Mouse (Mus musculus) mature B cell (primary cell): ENCODE results near the gene Rbms3.

Source experiments
- in situ Hi-C: fragments of 300-500 bp; cut with MboI; formaldehyde crosslinking; loops from 2 replicates; pipeline ENCODE4 v1.14.3; 2019

Gene Rbms3

DNA sequence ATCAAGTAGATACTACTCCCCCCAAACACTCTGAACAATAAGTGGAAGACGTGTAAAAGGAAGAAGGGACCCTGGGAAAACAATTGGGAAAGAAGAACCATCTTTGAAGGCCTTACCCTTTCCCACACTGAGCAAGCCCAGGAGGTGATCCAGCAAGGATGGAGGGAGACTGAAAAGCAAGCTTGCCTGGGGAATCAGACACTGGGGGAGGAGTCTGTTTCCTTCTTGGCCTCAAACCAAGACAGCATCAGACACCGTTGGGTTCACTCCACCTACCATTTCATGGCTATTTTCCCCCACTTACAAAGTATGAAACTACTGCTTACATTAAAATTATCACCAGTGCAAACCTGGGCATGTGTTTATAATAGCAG, 587.7 kb downstream of the Rbms3 start:
- in situ Hi-C loops, result no loop called here

DNA sequence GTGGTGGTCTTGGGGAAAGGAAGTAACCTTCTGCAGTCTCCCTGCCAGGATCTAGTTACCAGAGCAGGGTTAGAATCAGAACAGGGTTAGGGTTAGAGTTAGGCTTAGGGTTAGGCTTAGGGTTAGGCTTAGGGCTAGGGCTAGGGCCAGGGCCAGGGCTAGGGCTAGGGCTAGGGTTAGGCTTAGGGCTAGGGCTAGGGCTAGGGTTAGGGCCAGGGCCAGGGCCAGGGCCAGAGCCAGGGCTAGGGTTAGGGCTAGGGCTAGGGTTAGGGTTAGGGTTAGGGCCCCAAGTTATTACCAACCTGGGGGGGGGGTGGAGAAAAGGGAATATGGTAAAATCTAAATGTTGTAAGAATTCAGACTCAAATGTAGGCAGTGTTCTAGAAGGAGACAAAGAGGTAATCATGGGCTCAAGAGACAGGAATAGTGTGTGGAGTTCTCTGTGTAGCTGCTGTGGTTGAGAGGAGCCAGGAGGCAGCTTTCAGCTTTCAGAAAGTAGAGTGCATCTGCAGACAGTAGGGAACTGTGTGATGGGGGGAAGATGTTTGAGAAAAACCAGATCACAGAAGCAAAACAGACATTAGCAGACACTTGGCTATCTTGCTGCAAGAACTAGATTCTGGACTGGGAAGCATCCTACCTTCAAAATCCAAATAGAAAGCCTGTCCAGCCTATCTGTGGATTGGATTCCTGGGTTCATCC, 588.3 kb downstream of the Rbms3 start:
- in situ Hi-C loops, result no loop called here

DNA sequence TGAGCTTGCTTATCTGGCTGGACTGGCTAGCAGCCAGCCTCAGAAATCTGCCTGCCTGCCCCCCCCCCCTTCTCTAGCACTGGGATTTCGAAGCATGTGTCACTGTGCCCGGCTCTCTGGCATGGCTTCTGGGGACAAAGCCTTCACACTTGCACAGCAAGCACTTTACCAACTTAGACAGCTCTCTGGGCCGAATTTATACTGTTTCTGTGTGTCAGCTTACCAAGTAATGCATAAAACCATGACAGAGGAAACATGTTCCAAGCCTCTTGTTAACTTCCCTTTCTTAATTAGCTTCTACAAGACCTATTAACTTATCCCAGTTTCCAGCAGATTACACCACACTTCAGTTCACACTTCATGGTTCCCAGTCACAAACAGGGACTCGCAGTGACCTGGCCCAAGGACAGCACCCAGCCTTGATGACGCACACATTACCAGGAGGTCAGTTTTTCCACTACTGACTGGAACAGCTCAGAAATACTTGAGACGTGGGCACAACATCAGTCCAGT, 589.7 kb downstream of the Rbms3 start:
- in situ Hi-C loops, result no loop called here

DNA sequence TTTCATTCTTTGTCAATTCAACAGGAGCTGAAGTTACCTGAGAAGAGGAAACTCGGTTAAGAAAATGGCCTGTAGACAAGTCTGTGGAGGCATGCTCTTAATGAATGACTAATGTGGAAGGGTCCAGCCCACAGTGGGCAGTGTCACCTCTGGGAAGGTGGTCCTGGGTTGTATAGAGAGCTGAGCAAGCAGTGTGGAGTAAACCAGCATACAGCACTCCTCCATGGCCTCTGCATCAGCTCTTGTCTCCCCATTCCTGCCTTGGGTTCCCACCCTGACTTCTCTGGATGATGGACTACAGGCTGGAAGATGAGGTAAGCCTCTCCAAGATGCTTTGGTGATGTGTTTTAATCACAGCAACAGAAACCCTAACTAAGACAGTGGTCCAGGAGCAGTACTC, 597.0 kb downstream of the Rbms3 start:
- in situ Hi-C loops, result no loop called here

DNA sequence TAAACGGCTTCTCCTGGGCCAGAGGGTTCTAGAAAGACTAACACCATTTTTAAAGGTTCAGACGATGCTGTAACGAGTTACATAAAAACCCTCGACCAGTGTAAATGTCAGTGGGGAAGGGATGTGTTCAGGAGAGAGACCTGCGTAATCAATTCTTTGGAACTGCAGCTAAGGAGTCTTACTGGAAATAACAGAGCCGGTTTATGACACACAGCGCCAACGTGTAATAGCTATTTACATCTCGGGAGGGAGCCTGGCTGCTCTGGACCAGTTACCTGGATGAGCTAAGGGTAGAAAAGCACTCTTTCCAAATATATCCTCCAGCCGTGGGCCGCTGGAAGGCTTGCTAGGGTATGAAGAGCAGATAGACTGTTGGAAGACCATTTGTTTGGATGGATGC, 598.5 kb downstream of the Rbms3 start:
- in situ Hi-C loops, result no loop called here

DNA sequence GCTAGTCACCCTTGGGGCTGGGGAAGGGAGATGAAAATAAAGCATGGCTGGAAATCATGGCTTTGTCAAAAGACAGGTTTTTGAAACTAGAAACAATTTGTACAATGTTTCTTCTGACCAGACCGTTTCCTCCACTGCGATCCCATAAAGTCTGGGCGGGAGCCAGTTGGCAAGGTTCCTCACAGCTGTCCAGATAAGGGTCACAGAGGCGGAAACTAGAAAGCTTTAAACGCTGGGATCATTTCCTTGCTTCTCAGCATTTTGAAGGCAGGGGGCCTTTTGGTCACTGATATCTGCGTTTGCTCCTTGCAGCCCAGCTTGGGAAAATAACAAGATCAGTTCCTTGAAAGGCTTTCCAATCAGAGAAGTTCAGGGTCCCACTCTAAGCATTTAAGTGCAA, 598.9 kb downstream of the Rbms3 start:
- in situ Hi-C loops, result no loop called here

DNA sequence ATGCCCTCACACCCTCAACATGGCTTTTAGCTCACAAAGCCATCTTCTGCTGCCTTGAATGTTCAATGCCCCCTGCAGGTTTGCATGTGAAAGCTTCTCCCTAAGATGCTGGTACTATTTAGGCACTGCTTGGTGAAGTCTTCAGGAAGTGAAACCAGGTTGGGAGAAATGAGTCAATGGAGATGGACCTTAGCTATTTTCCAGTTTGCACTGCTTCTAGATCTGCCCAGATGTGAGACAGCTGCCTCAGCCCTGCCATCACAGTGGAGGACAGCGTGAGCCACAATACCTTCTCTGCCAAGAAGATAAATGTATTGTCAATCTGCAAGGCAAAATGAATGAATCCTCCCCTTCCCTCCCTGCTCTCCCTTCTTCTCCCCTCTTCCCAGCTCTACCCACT, 599.8 kb downstream of the Rbms3 start:
- in situ Hi-C loops, result no loop called here

DNA sequence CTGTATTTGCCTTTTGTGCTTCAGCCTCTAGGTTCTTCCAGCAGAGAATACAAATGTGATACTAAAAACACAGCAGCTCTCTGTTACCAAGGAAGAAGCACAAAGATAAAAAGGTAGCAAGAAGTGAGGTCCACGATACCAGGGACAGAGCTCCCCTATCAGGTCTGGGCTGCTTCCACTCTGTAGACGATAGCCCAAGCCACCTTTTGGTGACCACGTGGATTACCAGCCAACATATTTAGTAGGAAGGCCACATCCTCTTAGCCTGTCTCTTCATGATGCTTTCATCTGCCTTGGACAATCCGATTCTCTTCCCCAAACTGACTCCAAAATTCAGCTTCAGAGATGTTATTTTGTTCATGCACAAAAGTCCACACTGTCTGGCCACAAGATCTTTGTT, 601.1 kb downstream of the Rbms3 start:
- in situ Hi-C loops, result no loop called here

DNA sequence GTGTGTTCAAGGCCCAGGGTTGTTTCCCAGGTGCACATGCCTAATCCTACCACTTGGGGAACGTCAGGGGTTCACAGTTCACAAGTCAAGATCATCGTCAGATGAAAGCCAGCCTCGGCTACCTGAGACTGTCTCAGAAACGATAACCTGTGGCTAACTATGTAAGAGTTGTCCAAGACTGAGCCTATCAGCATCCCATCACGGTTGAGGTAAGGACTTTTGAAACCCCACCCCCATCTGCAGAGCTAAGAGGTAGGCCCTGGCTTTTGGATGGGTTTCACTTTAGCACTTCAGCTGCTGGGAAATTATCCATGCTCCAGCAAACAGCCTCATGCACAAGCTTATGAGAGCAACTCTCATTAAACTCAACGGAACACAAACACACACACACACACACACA, 607.6 kb downstream of the Rbms3 start:
- in situ Hi-C loops, result no loop called here

DNA sequence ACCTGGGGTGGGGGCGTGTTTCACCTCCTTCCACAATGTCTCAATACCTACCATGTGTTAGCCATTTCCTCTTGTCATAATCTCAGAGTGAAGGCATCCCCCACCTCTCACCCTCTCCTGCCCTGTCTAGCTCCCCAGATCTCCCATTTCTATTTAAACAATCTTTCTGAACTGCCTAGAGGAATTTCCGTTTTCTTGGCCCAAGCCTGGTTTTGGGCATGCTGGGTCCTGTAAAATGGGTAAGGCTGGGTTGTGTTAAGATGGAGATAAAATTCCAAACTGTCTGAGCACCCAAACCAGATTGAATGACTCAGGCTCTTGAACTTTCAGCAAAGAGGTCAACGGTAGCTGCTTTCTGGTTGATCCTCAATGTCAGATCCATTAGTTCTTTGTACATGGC, 608.2 kb downstream of the Rbms3 start:
- in situ Hi-C loops, result no loop called here

DNA sequence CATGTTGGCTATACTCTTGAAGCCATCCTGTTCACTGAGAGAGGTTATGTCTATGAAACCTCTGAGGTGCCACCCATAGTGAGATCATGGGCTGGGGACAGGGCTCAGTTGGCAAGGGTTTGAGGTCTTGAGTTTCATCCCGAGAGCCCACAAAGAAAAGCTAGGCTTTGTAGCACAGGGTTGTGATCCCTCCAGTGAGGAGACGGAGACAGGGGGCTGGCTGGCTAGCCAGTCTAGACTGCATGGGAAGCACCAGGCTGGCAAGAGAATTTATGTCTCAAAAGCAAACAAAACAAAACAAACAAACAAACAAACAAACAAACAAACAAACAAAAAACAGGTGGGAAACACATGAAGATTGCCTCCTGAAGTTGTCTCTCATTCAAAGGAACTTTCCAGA, 609.5 kb downstream of the Rbms3 start:
- in situ Hi-C loops, result no loop called here

DNA sequence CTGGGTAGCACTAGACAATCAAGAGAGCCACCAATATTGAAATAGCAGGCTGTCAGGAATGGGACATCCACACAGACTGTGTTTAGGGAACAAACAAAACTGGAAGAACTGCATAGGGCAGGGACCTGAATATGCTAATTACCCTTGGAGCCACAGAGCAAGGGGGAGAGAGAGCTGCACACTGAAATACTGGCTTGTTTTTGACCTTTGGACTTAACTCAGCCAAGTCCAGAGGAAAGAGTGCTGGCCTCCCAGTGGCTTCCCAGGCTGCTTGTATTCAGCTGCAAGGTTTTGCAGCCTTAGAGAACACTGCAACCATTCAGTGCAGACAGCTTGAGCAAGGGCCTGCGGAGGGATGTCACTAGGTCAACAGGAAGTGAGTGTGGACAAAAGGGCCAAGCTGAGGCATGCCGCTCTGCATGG, 611.0 kb downstream of the Rbms3 start:
- in situ Hi-C loops, result no loop called here

DNA sequence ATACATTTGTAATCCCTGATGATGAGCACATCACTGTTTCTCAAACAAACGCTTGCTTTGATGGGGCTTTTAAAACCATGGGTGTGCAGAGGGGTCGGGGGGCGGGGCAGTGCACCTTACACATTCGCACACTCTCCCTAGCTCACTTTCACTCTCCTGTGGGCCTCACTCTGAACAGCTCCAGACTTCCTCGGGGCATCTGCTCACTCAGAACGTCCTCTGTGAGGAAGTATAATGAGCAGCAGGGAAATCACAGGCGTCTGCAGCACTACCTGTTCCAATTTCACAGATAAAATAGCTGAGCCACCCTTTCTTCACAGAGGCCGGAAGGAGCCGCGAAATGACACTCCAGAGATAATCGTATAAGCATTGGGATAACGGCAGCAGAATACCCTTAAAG, 611.4 kb downstream of the Rbms3 start:
- in situ Hi-C loops, result no loop called here

DNA sequence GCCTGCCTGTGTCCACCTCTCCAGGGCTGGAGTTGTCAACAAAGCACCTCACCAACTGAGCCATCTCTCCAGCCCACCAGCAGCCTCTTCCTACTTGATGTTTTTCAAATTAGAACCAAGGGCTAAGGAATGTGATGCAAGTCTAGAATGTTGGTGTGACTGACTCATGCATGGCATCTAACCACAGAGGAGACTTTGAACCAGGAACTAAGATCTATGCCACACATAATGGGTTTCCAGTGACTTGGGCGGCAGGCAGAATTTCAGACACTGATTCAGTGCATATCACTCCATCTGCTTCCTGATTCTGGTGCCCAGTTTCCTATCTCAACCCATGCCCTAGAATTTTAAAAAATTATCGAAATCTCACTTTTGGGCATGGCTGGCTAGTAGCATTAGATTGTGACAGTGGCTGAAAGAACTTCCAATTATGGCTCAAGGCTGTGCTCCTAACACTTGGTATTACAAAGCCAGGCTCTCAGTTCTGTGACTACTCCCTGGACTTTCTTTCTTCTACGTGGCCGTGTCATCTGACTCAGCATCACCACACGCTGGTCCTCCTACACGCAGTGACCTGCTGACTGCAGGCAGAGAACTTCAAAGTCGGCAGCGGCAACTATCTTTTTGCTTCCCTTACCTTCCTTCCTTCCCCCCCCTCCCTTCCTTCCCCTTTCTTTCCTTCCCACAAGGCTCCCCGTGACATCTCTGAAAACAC, 613.0 kb downstream of the Rbms3 start:
- in situ Hi-C loops, result no loop called here

DNA sequence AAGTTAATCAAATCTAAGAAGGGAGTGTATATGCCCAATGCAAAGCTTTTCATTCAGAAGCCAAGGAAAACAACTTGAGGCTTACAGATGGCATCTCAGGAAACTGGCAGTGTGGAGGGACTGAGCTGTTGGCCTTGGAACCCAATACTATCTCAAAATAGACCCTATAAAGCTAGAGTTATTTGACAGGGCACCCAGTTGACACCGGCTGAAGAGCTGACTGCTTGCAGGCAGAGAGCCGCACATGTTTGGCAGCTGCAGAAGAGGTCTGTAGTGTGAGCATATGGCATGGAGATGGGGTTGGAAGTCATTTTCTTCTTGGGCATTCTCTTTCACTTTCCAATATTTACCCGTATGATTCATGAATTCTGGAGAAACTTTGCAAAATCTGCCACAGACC, 616.3 kb downstream of the Rbms3 start:
- in situ Hi-C loops, result no loop called here

DNA sequence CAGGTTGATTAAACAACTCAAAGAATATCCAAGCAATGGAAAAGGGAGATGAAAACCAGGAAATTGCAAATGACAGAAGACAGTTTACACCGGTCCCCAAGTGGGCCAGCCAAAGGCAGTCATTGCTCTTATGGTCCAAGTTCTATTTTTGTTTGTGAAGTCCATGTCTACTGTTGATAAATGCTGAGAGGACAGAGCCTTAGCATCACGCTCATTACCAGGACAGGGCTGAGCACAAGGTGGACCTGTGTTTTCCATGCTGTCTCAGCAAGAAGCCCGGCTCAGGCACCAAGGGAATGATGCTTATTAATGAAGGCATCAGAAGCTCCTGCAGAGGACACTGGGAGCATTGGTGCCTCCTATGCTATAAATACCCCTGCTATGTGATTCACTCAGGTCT, 618.9 kb downstream of the Rbms3 start:
- in situ Hi-C loops, result no loop called here

DNA sequence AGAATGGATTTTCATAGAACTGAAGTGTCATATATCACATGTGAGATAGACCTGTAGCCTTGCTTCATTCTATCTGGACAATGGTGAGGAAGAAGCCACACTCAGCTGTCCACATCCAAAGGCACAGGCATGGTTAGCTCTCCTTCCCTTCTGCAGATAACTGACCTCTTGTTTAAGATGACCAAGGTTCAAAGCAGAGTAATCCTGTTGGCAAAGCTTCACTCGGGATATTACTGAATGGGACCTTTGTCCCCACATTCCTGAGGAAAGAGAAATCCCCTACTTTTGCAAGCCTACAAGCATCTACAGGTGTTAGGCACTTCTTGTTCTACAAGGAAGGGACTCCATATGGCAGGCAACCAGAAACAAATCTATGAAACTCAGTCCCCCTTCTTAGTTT, 621.5 kb downstream of the Rbms3 start:
- in situ Hi-C loops, result no loop called here

DNA sequence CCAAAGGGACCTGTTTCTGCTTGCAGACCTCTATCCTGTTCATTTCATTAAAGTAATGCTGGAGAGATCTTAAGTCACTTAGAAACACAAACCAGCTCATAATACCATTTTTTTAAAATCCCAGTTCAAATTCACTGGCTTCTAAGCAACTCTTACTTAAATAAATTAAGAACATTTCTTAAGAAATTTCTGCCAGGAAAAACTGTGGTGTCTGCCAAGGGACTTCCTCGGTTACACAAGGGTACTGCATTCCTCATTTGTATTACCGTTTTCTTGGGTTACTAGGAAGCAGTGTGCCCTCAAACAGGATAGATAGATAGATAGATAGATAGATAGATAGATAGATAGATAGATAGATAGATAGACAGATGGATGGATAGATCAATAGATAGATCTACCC, 627.6 kb downstream of the Rbms3 start:
- in situ Hi-C loops, result no loop called here

DNA sequence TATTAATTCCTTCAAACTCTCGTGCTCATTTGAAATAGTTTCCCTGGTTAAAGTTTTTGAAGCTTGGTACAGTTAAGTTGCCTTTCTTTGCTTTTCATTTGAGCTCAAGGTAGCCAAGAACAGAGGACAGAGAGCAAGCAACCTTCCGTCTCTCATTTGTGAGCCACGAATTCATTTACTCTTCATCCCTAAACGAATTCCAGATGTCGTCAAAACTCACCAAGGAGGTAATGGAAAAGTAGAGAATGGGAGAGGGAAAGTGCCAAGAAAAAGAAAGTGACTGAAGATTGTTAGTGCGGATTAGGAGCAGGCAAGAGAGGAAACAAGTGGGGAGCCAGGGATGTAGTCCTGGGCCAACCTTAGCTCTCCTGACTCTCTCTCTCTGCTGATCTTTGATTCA, 630.5 kb downstream of the Rbms3 start:
- in situ Hi-C loops, result no loop called here

DNA sequence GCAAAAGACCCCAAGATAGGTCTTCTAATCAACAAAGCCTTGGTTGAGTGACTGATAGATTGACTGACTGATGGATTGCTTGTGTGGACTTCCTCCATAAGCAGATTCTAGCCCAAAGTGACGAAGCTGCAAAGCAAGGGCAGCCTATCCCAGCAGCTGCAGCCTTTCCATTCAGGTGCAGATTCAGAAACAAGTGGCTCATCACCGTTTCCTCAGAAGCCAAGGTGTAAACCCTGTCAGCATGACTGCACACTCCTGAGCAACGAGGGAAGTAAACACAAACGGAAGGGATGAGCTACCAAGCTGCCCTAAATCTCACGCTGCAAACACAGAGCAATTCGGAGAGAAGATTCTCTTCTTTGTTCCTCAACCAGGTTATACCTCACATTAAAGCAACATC, 639.4 kb downstream of the Rbms3 start:
- in situ Hi-C loops, result no loop called here

DNA sequence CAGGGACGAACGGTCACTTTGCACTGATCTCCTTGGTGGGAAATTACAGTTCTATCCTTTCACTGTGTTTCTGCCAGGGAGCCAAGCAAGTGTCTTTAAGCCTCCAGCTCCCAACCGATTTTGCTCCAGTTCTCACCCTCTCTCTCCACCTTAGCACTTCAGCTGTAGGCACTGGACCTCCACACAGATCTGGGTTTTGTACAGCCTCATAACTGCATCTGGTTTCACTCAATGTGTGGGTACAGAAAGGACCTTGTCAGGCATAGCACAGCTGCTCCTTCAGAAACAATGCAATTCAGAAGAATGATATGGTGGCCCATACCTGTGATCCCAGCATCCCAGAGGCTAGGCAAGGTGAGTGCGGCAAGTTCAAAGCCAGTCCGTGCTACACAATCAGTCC, 648.9 kb downstream of the Rbms3 start:
- in situ Hi-C loops, result no loop called here

DNA sequence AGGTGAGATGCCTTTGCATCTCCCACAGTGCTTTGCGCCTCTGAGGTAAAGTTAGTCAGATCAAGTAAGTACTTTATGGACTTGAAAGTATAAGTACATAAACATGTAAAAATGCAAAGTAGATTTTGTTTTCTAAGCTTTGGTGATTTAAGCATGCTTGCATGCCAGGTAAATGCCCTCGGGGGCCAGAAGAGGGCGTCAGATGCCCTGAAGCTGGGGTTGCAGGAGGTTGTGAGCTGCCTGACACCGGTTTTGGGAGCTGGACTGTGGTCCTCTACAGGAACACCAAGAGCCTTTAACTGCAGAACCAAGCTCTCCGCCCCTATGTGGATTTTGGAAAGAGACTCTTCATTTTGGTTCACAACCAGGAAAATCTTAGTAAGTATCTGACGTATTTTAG, 652.3 kb downstream of the Rbms3 start:
- in situ Hi-C loops, result no loop called here

DNA sequence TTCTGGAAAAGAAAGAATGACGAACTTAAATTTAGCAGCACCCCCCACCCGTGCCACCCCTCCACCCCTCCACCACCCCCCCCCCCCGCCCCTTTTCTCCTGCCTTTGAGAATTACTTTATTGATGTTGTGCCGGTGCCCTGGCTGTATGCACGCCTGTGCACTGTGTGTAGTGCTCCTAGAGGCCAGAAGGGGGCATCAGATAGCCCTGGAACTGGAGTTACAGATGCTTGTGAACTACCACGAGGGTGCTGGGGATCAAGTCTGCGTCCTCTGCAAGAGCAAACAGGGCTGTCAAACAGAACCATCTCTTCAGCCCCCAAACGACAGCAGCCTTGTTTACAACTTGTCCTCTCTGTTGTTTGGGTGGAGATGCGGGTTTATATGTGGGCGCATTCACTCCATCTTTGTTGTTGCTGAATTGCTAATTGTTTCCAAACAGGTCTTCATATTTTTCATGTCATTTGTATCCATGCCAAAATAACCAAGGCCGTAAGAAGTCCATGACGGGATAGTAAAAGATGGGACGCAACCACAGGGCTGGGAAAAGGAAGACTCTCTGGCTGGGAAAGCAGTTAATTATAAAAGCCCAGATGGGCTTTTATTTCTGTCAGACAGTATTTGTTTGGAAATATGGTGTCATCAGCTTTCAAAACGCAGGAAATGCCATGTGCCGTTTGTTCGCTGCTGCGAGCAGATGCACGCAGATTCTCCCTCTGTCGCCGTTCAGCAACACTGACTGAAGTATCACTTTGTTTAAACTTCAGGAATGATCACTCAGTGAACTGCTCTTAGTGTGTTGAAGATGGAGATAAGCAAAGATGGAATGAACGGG, 652.9 kb downstream of the Rbms3 start:
- in situ Hi-C loops, result no loop called here
